Mouse (Mus musculus) forebrain, embryonic 10.5 days (tissue): ENCODE measurements around the gene Defb19. TPM values are rescaled to one million over a fixed set of nuclear protein-coding genes. Genes with fewer than 3 reads are reported as not detected.
A peak's percentile ranks its signal among the peaks of the same experiment; 100 is the strongest.

Experiments used
- DNase-seq: peaks from one replicate; pipeline ENCODE4 v3.0.0-alpha.2; 2017; ENCODE audit warnings: low spot score; ENCODE audit errors: extremely low spot score
- H3K27ac ChIP-seq: fragments of 300-500 bp; sonication (generic); 2 replicates; pipeline ENCODE4 v1.5.1; 2016; ENCODE audit warnings: mild to moderate bottlenecking
- H3K27me3 ChIP-seq: fragments of 300-500 bp; sonication (generic); 2 replicates; pipeline ENCODE4 v1.6.1; 2016; ENCODE audit warnings: mild to moderate bottlenecking; ENCODE audit not compliant: poor library complexity, severe bottlenecking
- H3K36me3 ChIP-seq: fragments of 300-500 bp; sonication (generic); replicated peaks from 2 replicates; pipeline ENCODE4 v1.6.1; 2016; ENCODE audit warnings: mild to moderate bottlenecking, moderate library complexity
- H3K4me1 ChIP-seq: fragments of 300-500 bp; sonication (generic); 2 replicates; pipeline ENCODE4 v1.6.1; 2016
- H3K4me3 ChIP-seq: fragments of 300-500 bp; sonication (generic); 2 replicates; pipeline ENCODE4 v1.5.1; 2016; ENCODE audit warnings: mild to moderate bottlenecking, moderate library complexity
- H3K9me3 ChIP-seq: fragments of 300-500 bp; sonication (generic); 2 replicates; pipeline ENCODE4 v1.6.1; 2016; ENCODE audit warnings: mild to moderate bottlenecking, moderate library complexity
- WGBS: fragments of 180-500 bp; shearing (Covaris S2); methylation state at CpG from one replicate; pipeline ENCODE4 v1.1.7; 2016; 5-methylcytosine and 5-hydroxymethylcytosine counted together
- polyA plus RNA-seq: library from polyadenylated mRNA; unstranded; fragments of >200 nt; fragmentation: Nextera tagmentation; extraction: Ambion mirVana; gene quantifications from 2 replicates; pipeline ENCODE4 v1.2.1, GENCODE M21; 2016

Defb19 gene
- polyA plus RNA-seq, 1 experiment from 2014 or later: not detected

DNA sequence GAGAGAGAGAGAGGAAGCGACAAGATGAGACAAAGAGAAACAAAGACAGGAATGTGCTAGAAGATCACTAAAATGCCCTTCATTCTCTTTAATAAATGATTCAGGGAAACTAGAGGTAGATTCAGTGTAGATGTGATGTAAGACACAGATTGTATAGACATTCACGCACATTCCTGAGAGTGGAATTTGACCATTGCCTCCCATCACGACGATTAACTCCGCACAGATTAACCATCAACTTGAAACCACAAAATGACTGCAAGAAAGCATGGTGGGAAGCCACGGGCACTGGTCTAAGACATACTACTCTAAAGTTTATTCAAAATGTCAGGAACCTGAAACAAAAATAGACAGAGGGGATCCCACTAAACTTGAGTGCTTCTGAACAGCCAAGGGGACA lies 9.8 kb downstream of the Defb19 start:
- Histone ChIP-seq H3K27me3 (no peaks in the 10 kb centered on the region), H3K36me3 (no peaks in the 10 kb centered on the region), H3K27ac (no peak overlapping the region), H3K9me3 (no peaks in the 10 kb centered on the region), H3K4me1 (no peaks in the 10 kb centered on the region), H3K4me3 (no peak overlapping the region)
- DNase-seq: no peak
- WGBS: 84% methylated on average over 6 of the region's 6 CpGs

DNA sequence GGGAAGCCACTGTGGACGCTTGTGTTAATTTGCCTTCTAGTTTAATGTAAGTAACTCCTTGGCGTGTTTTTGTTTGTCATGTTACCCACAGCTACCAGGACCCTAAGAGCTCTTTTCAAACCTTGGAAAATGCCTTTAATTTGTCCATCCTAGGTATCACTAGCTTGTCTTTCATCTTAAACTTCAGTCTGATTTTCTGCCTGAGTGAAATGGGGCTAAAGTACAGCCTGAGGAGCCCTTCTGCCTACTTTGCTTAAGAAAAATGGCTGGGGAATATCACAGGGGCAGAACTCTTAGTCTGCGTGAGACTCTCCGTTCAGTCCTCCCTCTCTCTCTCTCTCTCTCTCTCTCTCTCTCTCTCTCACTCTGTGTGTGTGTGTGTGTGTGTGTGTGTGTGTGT lies 10.2 kb downstream of the Defb19 start:
- no peaks in the 10 kb centered on the region for H3K27me3 ChIP-seq
- no peak for DNase-seq
- 84% methylated on average over 4 of the region's 4 CpGs for WGBS
- no peaks in the 10 kb centered on the region for H3K9me3 ChIP-seq
- no peaks in the 10 kb centered on the region for H3K36me3 ChIP-seq
- no peaks in the 10 kb centered on the region for H3K4me1 ChIP-seq
- H3K4me3 ChIP-seq: no peak overlapping the region
- no peak overlapping the region for H3K27ac ChIP-seq

DNA sequence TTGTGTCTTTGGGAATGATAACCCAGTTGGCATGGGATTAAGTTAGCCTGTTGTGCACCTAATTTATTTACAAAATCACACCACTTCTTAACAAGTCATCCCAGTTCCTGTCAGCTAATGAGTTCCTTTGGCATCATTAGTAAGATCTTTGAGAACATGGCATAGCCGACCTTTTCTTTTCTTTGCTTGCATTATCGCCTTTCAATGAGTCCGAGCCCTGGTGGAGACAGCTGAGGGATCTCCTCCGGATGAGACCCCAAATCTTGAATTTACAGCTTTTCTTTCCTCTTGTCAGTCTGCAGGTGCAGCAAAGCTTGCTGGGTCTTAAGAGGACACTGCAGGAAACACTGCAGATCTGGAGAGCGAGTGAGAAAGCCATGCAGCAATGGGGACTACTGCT lies 11.1 kb downstream of the Defb19 start, which contains the start of gene Gm17416:
Gm17416 (plus strand) TSS at position 301 of the 400 bp plus-strand sequence.
- H3K27ac ChIP-seq: no peak within 1 kb of the TSS
- H3K27me3 ChIP-seq: no peaks in the 10 kb centered on the region
- H3K36me3 ChIP-seq: no peaks in the 10 kb centered on the region
- H3K4me3 ChIP-seq: no peak within 1 kb of the TSS
- no peak for DNase-seq
- WGBS: 87% methylated on average over 5 of the region's 5 CpGs
- H3K4me1 ChIP-seq: no peaks in the 10 kb centered on the region
- H3K9me3 ChIP-seq: no peaks in the 10 kb centered on the region

DNA sequence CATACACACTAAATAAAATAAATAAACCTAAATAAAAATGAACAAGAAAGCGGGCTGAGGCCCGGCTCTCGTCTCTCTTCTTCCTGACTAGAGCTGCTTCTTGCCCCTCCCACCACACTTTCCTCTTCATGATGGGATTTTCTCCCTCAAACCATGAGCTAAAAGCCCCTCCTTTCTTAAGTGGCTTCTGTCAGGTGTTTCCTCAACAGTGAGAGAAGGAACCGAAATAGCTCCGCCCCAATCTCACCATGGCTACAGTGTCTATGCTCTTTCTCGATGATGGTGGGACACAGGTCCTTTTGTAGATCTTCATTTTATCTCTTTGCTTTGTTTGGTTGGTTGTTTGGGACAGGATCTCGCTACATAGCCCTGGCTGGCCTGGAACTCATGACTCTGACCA lies 23.5 kb downstream of the Defb19 start:
- Histone ChIP-seq H3K4me3 (no peak overlapping the region), H3K27ac (no peak overlapping the region), H3K9me3 (no peaks in the 10 kb centered on the region), H3K36me3 (no peaks in the 10 kb centered on the region), H3K27me3 (no peaks in the 10 kb centered on the region), H3K4me1 (peaks cover 7% of the 10 kb centered on the region)
- WGBS: 92% methylated on average over 7 of the region's 7 CpGs
- no peak for DNase-seq

DNA sequence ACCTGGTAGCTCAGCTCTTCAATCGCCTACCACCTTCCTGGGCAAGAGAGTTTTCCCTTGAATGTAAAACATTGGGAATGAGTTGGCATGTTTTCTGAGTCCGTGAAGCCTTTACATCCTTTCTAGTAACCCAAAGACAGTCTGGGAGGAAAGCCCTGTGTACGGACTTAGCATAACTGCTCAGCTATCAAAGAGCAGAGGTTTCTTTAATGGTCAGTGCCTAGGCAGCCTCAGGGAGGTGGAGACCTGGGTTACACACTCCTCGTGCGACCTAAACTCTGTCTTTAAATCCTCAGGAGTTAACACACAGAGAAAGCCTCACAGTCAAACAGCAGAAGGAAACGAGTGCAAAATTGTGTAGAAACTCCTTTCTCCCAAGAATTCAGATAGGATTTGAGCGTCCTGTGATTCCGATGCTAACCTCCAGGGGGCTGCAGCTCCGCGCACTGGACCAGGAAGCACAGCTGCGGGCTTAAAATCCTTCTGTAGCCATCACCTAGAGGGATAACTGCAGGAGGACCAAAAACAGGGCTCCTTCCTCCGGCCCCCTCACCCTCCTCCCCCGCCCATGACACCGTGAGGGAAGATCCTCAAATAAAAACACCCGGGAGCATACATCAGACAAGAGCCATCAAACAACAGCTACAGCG lies 26.2 kb downstream of the Defb19 start:
- H3K4me1 ChIP-seq: peaks cover 7% of the 10 kb centered on the region
- no peaks in the 10 kb centered on the region for H3K27me3 ChIP-seq
- H3K36me3 ChIP-seq: no peaks in the 10 kb centered on the region
- no peaks in the 10 kb centered on the region for H3K9me3 ChIP-seq
- peak overlapping the region; percentile 25 for H3K4me3 ChIP-seq
- 15% methylated on average over 16 of the region's 16 CpGs for WGBS
- peak; percentile 71 for DNase-seq
- H3K27ac ChIP-seq: no peak overlapping the region

DNA sequence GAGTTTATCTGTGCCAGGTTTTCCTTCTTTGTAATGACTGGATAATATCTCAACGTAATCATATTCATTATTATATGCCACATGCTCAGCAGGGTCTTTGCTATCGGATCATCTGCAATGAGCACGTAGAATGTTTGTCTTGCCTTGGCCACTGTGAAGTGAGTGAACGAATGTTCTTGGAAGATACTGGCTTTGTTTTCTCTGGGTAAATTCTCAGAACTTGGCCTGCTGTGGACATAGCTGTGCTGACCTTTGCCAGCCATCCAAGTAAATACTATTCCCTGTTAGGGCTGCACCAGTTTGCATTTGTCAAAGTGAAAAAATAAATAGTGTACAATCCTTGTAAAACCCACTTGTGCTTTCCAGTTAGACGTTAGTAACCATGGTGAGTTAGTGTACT lies 32.0 kb downstream of the Defb19 start:
- Histone ChIP-seq H3K4me3 (no peak overlapping the region), H3K27ac (no peak overlapping the region), H3K36me3 (no peaks in the 10 kb centered on the region), H3K27me3 (no peaks in the 10 kb centered on the region), H3K4me1 (0 out of 2 replicates have a peak, but pooled peaks cover 4% of the 10 kb centered on the region), H3K9me3 (no peaks in the 10 kb centered on the region)
- DNase-seq: no peak
- 90% methylated on average over 5 of the region's 5 CpGs for WGBS

DNA sequence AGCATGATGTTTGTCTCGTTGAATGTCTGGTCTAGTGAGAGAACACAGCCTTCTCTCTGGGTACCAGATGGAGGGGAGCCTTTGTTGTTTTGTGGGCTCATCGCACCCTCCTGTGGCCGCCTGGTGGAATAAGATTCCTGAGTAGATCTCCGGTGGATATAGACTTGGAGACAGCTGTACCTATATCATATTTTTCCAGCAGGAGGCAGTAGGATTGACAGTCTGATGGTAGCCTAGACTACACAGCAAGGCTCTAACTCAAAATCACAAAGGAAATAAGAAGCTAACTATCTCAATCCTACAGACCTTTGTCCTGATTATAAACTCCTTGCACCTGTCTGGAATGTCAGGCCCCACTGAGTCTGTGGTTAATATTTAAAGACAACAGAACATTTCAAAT lies 35.4 kb downstream of the Defb19 start:
- no peak overlapping the region for H3K4me3 ChIP-seq
- H3K27ac ChIP-seq: no peak overlapping the region
- H3K9me3 ChIP-seq: peaks cover 5% of the 10 kb centered on the region; the same call in 1 of the 2 replicates
- no peaks in the 10 kb centered on the region for H3K36me3 ChIP-seq
- DNase-seq: peak; percentile 30
- 0 out of 2 replicates have a peak, but pooled peaks cover 4% of the 10 kb centered on the region for H3K4me1 ChIP-seq
- H3K27me3 ChIP-seq: no peaks in the 10 kb centered on the region
- 31% methylated on average over 4 of the region's 4 CpGs for whole genome bisulfite sequencing

DNA sequence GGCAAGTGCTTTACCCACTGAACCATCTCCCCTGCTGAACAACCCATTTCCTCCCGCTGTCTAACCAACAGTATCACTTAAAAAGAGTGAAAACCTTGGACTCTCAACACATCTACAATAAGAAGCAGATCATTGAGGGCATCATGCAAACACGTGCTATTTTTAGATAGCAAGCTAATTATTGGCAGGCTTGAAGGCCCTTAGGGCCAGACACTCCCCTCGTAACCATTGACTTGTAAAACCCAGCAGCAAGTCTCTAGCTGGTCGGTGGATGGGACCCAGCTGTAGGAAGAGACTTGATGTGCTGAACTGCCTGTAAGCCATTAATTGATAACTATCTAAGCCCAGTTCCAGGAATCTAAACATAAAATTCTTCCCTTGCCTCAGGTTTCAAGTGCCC lies 36.6 kb downstream of the Defb19 start:
- 0 out of 2 replicates have a peak, but pooled peaks cover 4% of the 10 kb centered on the region for H3K4me1 ChIP-seq
- H3K36me3 ChIP-seq: no peaks in the 10 kb centered on the region
- H3K27ac ChIP-seq: no peak overlapping the region
- no peak for DNase-seq
- 85% methylated on average over 4 of the region's 4 CpGs for WGBS
- H3K9me3 ChIP-seq: peaks cover 5% of the 10 kb centered on the region; the same call in 1 of the 2 replicates
- H3K27me3 ChIP-seq: no peaks in the 10 kb centered on the region
- no peak overlapping the region for H3K4me3 ChIP-seq

DNA sequence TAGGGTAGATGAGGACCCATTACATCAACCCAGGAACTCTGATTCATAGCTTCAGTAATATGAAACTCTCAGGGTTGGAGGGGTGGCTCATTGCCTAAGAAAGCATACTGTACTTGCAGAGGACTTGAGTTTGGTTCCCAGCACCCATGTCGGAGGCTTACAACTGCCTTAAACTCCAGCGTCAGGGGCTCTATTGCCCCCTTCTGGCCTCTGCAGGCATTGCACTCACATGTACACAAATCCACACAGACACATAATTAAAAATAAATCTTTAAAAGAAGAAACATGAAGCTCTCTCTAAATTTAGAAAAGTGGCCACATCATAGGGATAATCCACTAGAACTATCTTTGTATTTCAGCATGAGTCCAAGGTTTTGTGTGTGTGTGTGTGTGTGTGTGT lies 37.2 kb downstream of the Defb19 start:
- Histone ChIP-seq H3K27me3 (no peaks in the 10 kb centered on the region), H3K27ac (no peak overlapping the region), H3K36me3 (no peaks in the 10 kb centered on the region), H3K4me3 (no peak overlapping the region), H3K9me3 (peaks cover 5% of the 10 kb centered on the region; the same call in 1 of the 2 replicates), H3K4me1 (0 out of 2 replicates have a peak, but pooled peaks cover 2% of the 10 kb centered on the region)
- 69% methylated on average over 2 of the region's 2 CpGs for WGBS
- no peak for DNase-seq

DNA sequence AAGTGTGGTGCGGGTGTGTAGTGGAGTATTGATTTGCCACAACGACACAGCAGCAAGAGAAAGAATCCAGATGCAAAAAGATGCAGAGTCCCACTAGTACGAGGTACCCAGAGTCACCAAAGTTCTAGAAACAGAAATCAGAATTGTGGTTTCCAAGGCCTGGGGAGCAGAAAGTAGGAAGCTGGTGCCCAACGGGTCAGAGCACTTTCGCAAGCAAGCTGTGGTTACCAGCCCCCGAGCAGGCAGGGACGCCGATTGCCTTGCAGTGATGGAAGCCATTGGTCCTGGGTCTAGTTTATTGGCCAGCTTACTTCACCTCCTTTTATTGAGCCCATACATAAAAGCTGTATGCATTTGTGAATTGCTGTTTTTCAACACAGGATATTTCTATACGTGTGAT lies 38.1 kb downstream of the Defb19 start:
- H3K4me1 ChIP-seq: no peaks in the 10 kb centered on the region
- WGBS: 91% methylated on average over 9 of the region's 9 CpGs
- no peak overlapping the region for H3K27ac ChIP-seq
- H3K27me3 ChIP-seq: no peaks in the 10 kb centered on the region
- H3K4me3 ChIP-seq: no peak overlapping the region
- DNase-seq: no peak
- H3K9me3 ChIP-seq: peaks cover 5% of the 10 kb centered on the region; the same call in 1 of the 2 replicates
- no peaks in the 10 kb centered on the region for H3K36me3 ChIP-seq

DNA sequence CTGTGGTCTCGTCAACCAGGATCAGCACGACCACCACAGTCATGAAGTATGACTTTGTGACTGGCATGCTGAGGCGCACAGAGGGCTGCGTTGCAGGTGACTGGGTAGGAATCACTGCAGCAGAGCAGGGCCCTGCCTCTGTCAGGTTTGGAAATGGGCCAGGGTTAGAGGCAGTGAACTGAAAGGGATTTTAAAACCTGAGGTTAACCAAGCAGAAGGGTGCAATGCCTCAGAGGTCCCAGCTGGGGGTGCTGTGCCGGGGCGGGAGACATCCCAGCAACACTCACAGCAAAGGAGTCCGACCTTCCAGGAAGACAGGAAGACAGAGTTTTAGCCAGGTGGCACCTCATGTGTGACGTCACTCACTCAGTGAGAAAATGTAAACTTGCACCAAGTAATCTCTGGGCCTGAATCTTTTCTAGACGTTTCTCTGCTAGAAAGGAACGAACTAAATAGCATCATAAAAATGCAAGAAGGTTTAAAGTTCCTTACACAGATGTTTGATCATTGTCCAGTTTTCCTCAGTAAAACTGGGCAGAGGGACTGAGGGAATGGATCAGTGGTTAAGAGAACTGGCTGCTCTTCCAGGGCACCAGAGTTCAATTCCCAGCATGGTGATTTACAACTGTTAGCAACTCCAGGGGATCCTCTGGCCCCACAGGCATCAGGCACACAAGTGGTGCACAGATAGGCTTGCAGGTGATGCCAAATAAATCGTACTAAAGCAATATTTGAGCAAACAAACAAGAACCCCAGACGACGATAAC lies 40.0 kb downstream of the Defb19 start, which contains the start of gene Defb29:
Defb29 (minus strand) TSS at position 155 of the 767 bp plus-strand sequence.
- Histone ChIP-seq H3K9me3 (peaks cover 5% of the 10 kb centered on the region; the same call in 1 of the 2 replicates), H3K27me3 (no peaks in the 10 kb centered on the region), H3K4me1 (no peaks in the 10 kb centered on the region), H3K36me3 (no peaks in the 10 kb centered on the region), H3K4me3 (no peak within 1 kb of the TSS), H3K27ac (no peak within 1 kb of the TSS)
- no peak for DNase-seq
- WGBS: 62% methylated on average over 13 of the region's 13 CpGs
